ENCODE assay signal across 17 mouse cellular contexts in genomic region chr14:77346296-77346695, GRCm38 (mm10).
DNase-seq lines count a peak whose midpoint lies in the region; ATAC-seq and TF ChIP-seq lines count a peak whose summit lies in the region.
"Had no signal": no experiment of that assay in that cellular context is flagged by ENCODE, and none has a peak within 500 bp of the region (broad histone marks: within the 10 kb centered on the region; RNA-seq: fewer than 3 reads in every experiment).

No protein-coding gene starts in this region.

- H3K9me3 ChIP-seq in forebrain, embryonic 14.5 days (replicated peaks; ENCODE audit: control insufficient read depth, low read length) = no peaks in the 10 kb centered on the region
- no peaks in the 10 kb centered on the region for H3K9me3 ChIP-seq in forebrain, embryonic 16.5 days (ENCODE audit: control insufficient read depth, low read length)
- H3K9me3 ChIP-seq in lung, postnatal 0 days (ENCODE audit: low read length) = no peaks in the 10 kb centered on the region
- H3K9me3 ChIP-seq: heart, embryonic 15.5 days; hindbrain, embryonic 13.5 days; limb, embryonic 10.5 days; liver, embryonic 12.5 days had no signal

- no peaks in the 10 kb centered on the region for H3K36me3 ChIP-seq in forebrain, embryonic 14.5 days (ENCODE audit: control insufficient read depth, insufficient read depth, low read length)
- no peaks in the 10 kb centered on the region for H3K36me3 ChIP-seq in forebrain, embryonic 16.5 days (ENCODE audit: control insufficient read depth, insufficient read depth)
- H3K36me3 ChIP-seq in lung, postnatal 0 days (ENCODE audit: insufficient read depth, low read length) = no peaks in the 10 kb centered on the region
- H3K36me3 ChIP-seq: heart, embryonic 15.5 days; hindbrain, embryonic 13.5 days; limb, embryonic 10.5 days; liver, embryonic 12.5 days had no signal

- no peak overlapping the region for H3K4me3 ChIP-seq in forebrain, embryonic 14.5 days (ENCODE audit: low read depth, low read length)
- no peak overlapping the region for H3K4me3 ChIP-seq in forebrain, embryonic 16.5 days (replicated peaks; ENCODE audit: low read length)
- no peak overlapping the region for H3K4me3 ChIP-seq in layer of hippocampus, adult 2 months
- H3K4me3 ChIP-seq in lung, postnatal 0 days (ENCODE audit: low read depth, low read length) = no peak overlapping the region
- H3K4me3 ChIP-seq: heart, embryonic 15.5 days; hindbrain, embryonic 13.5 days; limb, embryonic 10.5 days; liver, embryonic 12.5 days had no signal

- H3K27ac ChIP-seq in forebrain, embryonic 14.5 days (ENCODE audit: low read depth, low read length) = no peak overlapping the region
- no peak overlapping the region for H3K27ac ChIP-seq in forebrain, embryonic 16.5 days (ENCODE audit: low read length)
- peak overlapping the region; percentile 52 for H3K27ac ChIP-seq in layer of hippocampus, adult 2 months
- H3K27ac ChIP-seq in lung, postnatal 0 days (ENCODE audit: low read length) = no peak overlapping the region
- H3K27ac ChIP-seq: heart, embryonic 15.5 days; hindbrain, embryonic 13.5 days; limb, embryonic 10.5 days; liver, embryonic 12.5 days had no signal

- peak; percentile 19 for DNase-seq in forebrain, embryonic 14.5 days (ENCODE audit: low spot score)
- peak in 1 of 2 experiments; percentile 42 for DNase-seq in layer of hippocampus, adult 2 months (ENCODE audit: low spot score in 2 of 2)
- DNase-seq in layer of hippocampus, postnatal 10 days (ENCODE audit: low spot score in 2 of 2) = no peak
- DNase-seq in MN1 (ENCODE audit: low spot score) = peak; percentile 16
- peak; percentile 21 for DNase-seq in gastrocnemius, postnatal 25 days
- no peak for DNase-seq in lung, postnatal 0 days (ENCODE audit: low spot score)
- DNase-seq: adrenal gland, postnatal 10 days; cerebellum, adult 9-10 months; kidney, postnatal 10 days; thymus, adult 2 months had no signal

- no peak for TF ChIP-seq EP300 in lung, postnatal 0 days (IDR thresholded peaks at IDR 0.05)

- no peak for ATAC-seq in forebrain, embryonic 14.5 days
- no peak for ATAC-seq in forebrain, embryonic 16.5 days
- no peak for ATAC-seq in monocyte, adult 5-6 weeks (replicated peaks; ENCODE audit: insufficient number of reproducible peaks, low FRiP score, low TSS enrichment, poor library complexity, severe bottlenecking)
- no peak for ATAC-seq in lung, postnatal 0 days
- ATAC-seq: intestine, postnatal 0 days; liver, embryonic 12.5 days had no signal

- WGBS in forebrain, embryonic 14.5 days = 92% methylated on average over 3 of the region's 3 CpGs
- 88% methylated on average over 3 of the region's 3 CpGs for WGBS in forebrain, embryonic 16.5 days
- WGBS in lung, postnatal 0 days = 69% methylated on average over 3 of the region's 3 CpGs

- no peak for TF ChIP-seq CTCF in layer of hippocampus, adult 2 months (conservative IDR thresholded peaks at IDR 0.05)
- TF ChIP-seq CTCF in lung, postnatal 0 days (IDR thresholded peaks at IDR 0.05) = no peak

- H3K9ac ChIP-seq in forebrain, embryonic 14.5 days (ENCODE audit: low read length) = no peak overlapping the region
- H3K9ac ChIP-seq in forebrain, embryonic 16.5 days (replicated peaks; ENCODE audit: low read depth, low read length) = no peak overlapping the region
- H3K9ac ChIP-seq in lung, postnatal 0 days (replicated peaks; ENCODE audit: low read depth) = no peak overlapping the region
- H3K9ac ChIP-seq: heart, embryonic 15.5 days; hindbrain, embryonic 13.5 days; liver, embryonic 12.5 days had no signal

- H3K4me2 ChIP-seq in forebrain, embryonic 14.5 days (ENCODE audit: low read length) = no peak overlapping the region
- H3K4me2 ChIP-seq in forebrain, embryonic 16.5 days (ENCODE audit: low read length) = no peak overlapping the region
- no peak overlapping the region for H3K4me2 ChIP-seq in lung, postnatal 0 days (replicated peaks; ENCODE audit: low read depth, low read length)
- H3K4me2 ChIP-seq: heart, embryonic 15.5 days; hindbrain, embryonic 13.5 days; liver, embryonic 12.5 days had no signal

- H3K27me3 ChIP-seq in forebrain, embryonic 14.5 days (replicated peaks; ENCODE audit: control insufficient read depth, insufficient read depth, low read length) = no peaks in the 10 kb centered on the region
- H3K27me3 ChIP-seq in forebrain, embryonic 16.5 days (replicated peaks; ENCODE audit: control insufficient read depth, insufficient read depth, low read length) = no peaks in the 10 kb centered on the region
- no peaks in the 10 kb centered on the region for H3K27me3 ChIP-seq in lung, postnatal 0 days (replicated peaks; ENCODE audit: insufficient read depth, low read length)
- H3K27me3 ChIP-seq: heart, embryonic 15.5 days; hindbrain, embryonic 13.5 days; liver, embryonic 12.5 days had no signal

- no peaks in the 10 kb centered on the region for H3K4me1 ChIP-seq in forebrain, embryonic 14.5 days (ENCODE audit: control insufficient read depth, insufficient read depth, low read length)
- no peaks in the 10 kb centered on the region; the same call in 1 of the 2 replicates for H3K4me1 ChIP-seq in forebrain, embryonic 16.5 days (replicated peaks; ENCODE audit: control insufficient read depth, insufficient read depth, low read length)
- H3K4me1 ChIP-seq in lung, postnatal 0 days (ENCODE audit: insufficient read depth, low read depth, low read length) = no peaks in the 10 kb centered on the region
- H3K4me1 ChIP-seq: liver, embryonic 12.5 days had no signal

Comparison
In these comparisons a context has a peak if more than half of its experiments do, and no peak if none do; other contexts are left out.
1. DNase-seq: peak in forebrain, embryonic 14.5 days (single experiment), MN1 (single experiment) and gastrocnemius, postnatal 25 days (single experiment); none in layer of hippocampus, postnatal 10 days (0 of 2) and lung, postnatal 0 days (single experiment).